Mouse (Mus musculus) heart, adult 2 months (tissue): ENCODE measurements around the gene Xylt1. TPM values are rescaled to one million over a fixed set of nuclear protein-coding genes. Genes with fewer than 3 reads are reported as not detected.

ENCODE experiments used
- DNase-seq, 2 experiments: peaks; one replicate each; pipeline ENCODE4 v3.0.0; 2021
- H3K27ac ChIP-seq: fragments of 200-600 bp; 2 replicates; pipeline ENCODE4 v1.8.1; 2022
- H3K27me3 ChIP-seq: fragments of 200-500 bp; 2 replicates; pipeline ENCODE4 v1.6.1; 2012; ENCODE audit warnings: mild to moderate bottlenecking, low read length, inconsistent platforms, mixed read lengths; ENCODE audit not compliant: control insufficient read depth, insufficient read depth
- H3K36me3 ChIP-seq: fragments of 200-500 bp; 2 replicates; pipeline ENCODE4 v1.6.1; 2012; ENCODE audit warnings: low read length, inconsistent platforms; ENCODE audit not compliant: control insufficient read depth, insufficient read depth
- H3K4me1 ChIP-seq: fragments of 200-500 bp; 2 replicates; pipeline ENCODE4 v1.6.1; 2011; ENCODE audit warnings: low read length; ENCODE audit not compliant: control insufficient read depth, insufficient read depth
- H3K4me3 ChIP-seq: fragments of 200-600 bp; 2 replicates; pipeline ENCODE4 v1.8.1; 2022
- H3K79me2 ChIP-seq: fragments of 200-500 bp; replicated peaks from 2 replicates; pipeline ENCODE4 v1.6.1; 2012; ENCODE audit warnings: mild to moderate bottlenecking, inconsistent platforms, low read length, moderate library complexity, mixed read lengths; ENCODE audit not compliant: control insufficient read depth, insufficient read depth
- H3K9ac ChIP-seq: fragments of 200-500 bp; 2 replicates; pipeline ENCODE4 v1.6.1; 2012; ENCODE audit warnings: low read depth, mild to moderate bottlenecking, control low read depth, inconsistent platforms, low read length, mixed read lengths
- CTCF ChIP-seq: fragments of 200-600 bp; IDR thresholded peaks from 2 replicates; pipeline ENCODE4 v1.8.1; 2022; ENCODE audit warnings: antibody characterized with exemption, mild to moderate bottlenecking, moderate library complexity
- EP300 ChIP-seq: fragments of 200-500 bp; IDR thresholded peaks from 2 replicates; pipeline ENCODE4 v1.6.1; 2011; ENCODE audit warnings: low read depth, low read length, control low read depth; ENCODE audit not compliant: insufficient read depth
- POLR2A ChIP-seq: fragments of 200-500 bp; IDR thresholded peaks from 2 replicates; pipeline ENCODE4 v1.6.1; 2011; ENCODE audit warnings: mild to moderate bottlenecking, low read depth, low read length, control low read depth; ENCODE audit not compliant: insufficient read depth
- WGBS: fragments of 180-500 bp; shearing (Covaris S2); methylation state at CpG from one replicate; pipeline ENCODE4 v1.1.7; 2018; 5-methylcytosine and 5-hydroxymethylcytosine counted together
- intact Hi-C: fragments of 180-260 bp; cut with DNase I; formaldehyde crosslinking; loops from one replicate; pipeline ENCODE4 v1.15.1; 2025
- polyA plus RNA-seq: library from polyadenylated mRNA; depleted of rRNA; stranded (reverse); fragments of >200 nt; gene quantifications from 2 replicates; pipeline ENCODE4 v1.2.3, GENCODE M21; 2012
- total RNA-seq, 2 experiments: library from RNA; stranded (reverse); gene quantifications; 2 replicates each; pipeline ENCODE4 v1.2.3; 2021

Gene Xylt1
- total and polyA plus RNA-seq, 3 experiments: 1.2 to 2.3 (median 1.4) TPM

DNA sequence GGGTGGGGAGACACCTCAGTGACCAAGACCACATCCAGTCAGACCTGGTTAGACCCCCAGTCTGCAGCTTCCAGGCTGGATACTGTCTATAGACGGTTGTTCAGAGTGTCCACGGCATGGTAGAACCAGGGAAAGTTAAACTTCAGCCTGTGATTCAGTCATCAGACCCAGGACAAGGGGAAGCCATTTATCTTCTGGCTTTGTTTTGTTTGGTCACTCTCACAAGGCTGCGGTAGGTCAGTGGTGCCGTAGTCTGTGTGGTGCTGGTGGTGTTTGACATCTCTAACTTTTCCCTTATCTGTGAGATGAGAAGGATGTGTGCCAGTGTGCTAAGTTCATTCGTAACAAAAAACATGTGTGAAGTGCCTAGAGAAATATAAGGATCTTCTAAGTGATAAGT, 152.4 kb downstream of the Xylt1 start:
- intact Hi-C loops: no loop called here
- WGBS: 63% methylated on average over 5 of the region's 5 CpGs
- no peak for DNase-seq

DNA sequence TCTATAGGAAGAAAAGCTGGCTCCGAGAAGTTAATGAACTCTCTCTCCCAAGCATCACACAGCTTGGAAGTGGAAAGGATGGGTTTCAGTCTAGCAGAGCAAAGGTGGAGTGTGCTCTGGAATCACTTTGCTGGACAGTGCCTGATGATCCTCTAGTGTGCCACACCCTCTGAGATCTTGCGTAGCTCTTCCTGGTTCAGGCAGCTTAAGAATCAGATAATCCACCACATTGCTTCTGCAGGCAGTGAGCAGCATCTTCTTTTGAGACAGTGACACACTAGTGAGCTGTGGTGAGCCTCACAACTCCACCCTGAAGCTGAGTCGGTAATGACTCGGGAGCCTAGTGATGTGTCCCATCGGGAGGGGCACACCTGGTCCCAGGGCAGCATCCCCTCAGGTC, 159.2 kb downstream of the Xylt1 start:
- intact Hi-C loops: no loop called here
- Histone ChIP-seq H3K4me3 (no peak overlapping the region), H3K27me3 (no peaks in the 10 kb centered on the region), H3K27ac (no peak overlapping the region), H3K36me3 (no peaks in the 10 kb centered on the region), H3K79me2 (no peaks in the 10 kb centered on the region), H3K4me1 (peaks cover 2% of the 10 kb centered on the region; the same call in 1 of the 2 replicates), H3K9ac (no peak overlapping the region)
- TF ChIP-seq CTCF (no peak), POLR2A (no peak), EP300 (no peak)
- DNase-seq: no peak
- WGBS: 71% methylated on average over 5 of the region's 5 CpGs

More for the DNA sequence above, 152.4 kb downstream of the Xylt1 start:
- no peaks in the 10 kb centered on the region for H3K4me1 ChIP-seq
- H3K9ac ChIP-seq: no peak overlapping the region
- H3K79me2 ChIP-seq: no peaks in the 10 kb centered on the region
- H3K4me3 ChIP-seq: no peak overlapping the region
- no peaks in the 10 kb centered on the region for H3K27me3 ChIP-seq
- H3K36me3 ChIP-seq: no peaks in the 10 kb centered on the region
- no peak for TF ChIP-seq EP300
- no peak for TF ChIP-seq CTCF
- TF ChIP-seq POLR2A: no peak
- no peak overlapping the region for H3K27ac ChIP-seq

DNA sequence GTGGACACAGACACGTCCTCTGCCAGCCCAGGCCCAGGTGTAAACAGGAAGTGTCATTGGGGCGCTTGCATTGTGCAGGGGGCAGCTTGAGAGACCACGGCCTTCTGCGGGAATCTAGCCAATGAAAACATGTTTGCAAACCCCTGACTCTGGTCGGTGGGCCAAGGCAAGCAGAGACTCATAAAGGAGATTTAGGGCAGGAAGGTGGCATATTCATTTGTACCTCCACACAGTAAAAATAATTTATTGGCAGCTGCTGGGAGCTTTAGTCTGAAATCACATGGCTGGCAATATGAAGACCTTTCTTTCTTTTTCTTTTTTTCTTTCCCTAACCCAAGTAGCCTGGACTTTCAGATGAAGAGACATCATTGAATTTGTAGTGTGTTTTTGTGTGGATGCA, 159.6 kb downstream of the Xylt1 start:
- no peak for DNase-seq
- Histone ChIP-seq H3K4me1 (peaks cover 2% of the 10 kb centered on the region; the same call in 1 of the 2 replicates), H3K4me3 (no peak overlapping the region), H3K79me2 (no peaks in the 10 kb centered on the region), H3K27ac (no peak overlapping the region), H3K9ac (no peak overlapping the region), H3K36me3 (no peaks in the 10 kb centered on the region), H3K27me3 (no peaks in the 10 kb centered on the region)
- 48% methylated on average over 5 of the region's 5 CpGs for WGBS
- intact Hi-C loops: no loop called here
- no peak for TF ChIP-seq EP300
- TF ChIP-seq CTCF: no peak
- TF ChIP-seq POLR2A: no peak

DNA sequence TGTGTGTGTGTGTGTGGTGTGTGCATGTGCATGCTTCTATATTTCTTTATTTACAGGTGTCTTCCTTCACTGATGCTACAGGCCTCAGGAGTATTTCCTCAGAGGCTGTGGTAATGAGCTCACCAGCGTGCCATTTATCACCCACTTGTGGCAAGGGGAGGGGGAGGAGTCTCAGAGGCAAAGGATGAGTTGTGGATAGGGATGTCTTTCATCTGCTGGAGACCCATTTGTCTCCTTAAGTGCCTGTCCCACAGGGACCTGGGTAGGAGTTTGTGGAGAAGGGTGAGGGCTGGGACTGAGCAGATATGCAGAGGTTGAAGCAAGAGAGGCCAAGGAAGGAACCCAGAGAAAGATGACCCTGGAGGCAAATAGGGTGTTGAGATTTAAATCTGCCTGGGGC, 160.3 kb downstream of the Xylt1 start:
- Histone ChIP-seq H3K9ac (no peak overlapping the region), H3K27ac (no peak overlapping the region), H3K4me3 (no peak overlapping the region), H3K36me3 (no peaks in the 10 kb centered on the region), H3K79me2 (no peaks in the 10 kb centered on the region), H3K27me3 (no peaks in the 10 kb centered on the region), H3K4me1 (peaks cover 2% of the 10 kb centered on the region; the same call in 1 of the 2 replicates)
- WGBS: 82% methylated on average over 1 of the region's 1 CpGs
- TF ChIP-seq CTCF: no peak
- no peak for TF ChIP-seq EP300
- intact Hi-C loops: no loop called here
- no peak for DNase-seq

DNA sequence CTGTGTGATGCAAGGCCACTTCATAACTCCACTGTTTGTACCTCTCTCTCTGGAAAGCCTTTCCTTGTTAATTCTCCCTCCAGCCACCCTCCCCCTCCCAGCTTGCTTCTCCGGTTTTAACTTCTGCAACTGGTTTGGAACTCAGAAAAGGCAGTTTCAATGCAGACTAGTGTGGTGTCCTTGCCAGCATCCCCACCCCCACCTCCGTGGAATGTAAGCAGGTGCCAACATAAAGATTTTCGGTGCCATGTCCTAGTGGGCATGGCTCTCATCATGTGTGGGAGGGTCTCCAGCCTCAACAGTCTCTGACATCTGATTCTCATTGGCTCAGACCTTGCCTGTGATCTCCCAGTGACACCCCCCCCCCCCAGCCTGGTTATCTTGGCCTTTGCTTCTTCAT, 160.9 kb downstream of the Xylt1 start:
- intact Hi-C loops: no loop called here
- Histone ChIP-seq H3K36me3 (no peaks in the 10 kb centered on the region), H3K27ac (no peak overlapping the region), H3K9ac (no peak overlapping the region), H3K4me3 (no peak overlapping the region), H3K79me2 (no peaks in the 10 kb centered on the region), H3K4me1 (peaks cover 2% of the 10 kb centered on the region; the same call in 1 of the 2 replicates), H3K27me3 (no peaks in the 10 kb centered on the region)
- no peak for DNase-seq
- WGBS: 44% methylated on average over 3 of the region's 3 CpGs
- TF ChIP-seq CTCF (no peak), EP300 (no peak), POLR2A (no peak)

DNA sequence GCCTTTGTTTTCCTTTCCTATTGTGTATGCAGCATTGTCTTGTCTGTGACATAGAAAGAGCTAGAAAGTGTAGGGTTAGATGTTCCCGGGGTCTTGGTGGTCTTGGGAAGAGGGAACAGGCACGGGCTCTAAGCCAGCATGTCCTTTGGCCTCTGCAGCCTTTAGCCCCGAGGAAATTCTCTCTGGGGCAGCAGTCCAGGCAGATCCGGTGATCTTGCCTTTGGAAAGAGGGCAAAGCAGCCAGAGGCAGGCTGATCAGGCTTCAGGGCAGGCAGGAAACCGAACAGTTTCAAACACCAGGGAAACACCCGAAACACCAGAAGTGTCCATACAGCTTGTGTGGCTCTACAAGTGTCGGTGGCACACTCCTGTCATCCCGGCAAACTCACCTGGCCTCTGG, 162.3 kb downstream of the Xylt1 start:
- no peak for DNase-seq
- TF ChIP-seq EP300: no peak
- Histone ChIP-seq H3K4me1 (peaks cover 2% of the 10 kb centered on the region; the same call in 1 of the 2 replicates), H3K27me3 (no peaks in the 10 kb centered on the region), H3K36me3 (no peaks in the 10 kb centered on the region), H3K9ac (no peak overlapping the region), H3K79me2 (no peaks in the 10 kb centered on the region), H3K27ac (no peak overlapping the region), H3K4me3 (no peak overlapping the region)
- intact Hi-C loops: no loop called here
- 50% methylated on average over 8 of the region's 8 CpGs for WGBS
